Mouse (Mus musculus) cerebellum, postnatal 4 days (tissue): ENCODE measurements at regions not wholly inside any gene's neighbourhood (a gene's known extent, or its start where the extent isn't known, plus 50 kb on each side); places are given as distances from the start of the nearest gene placed in this dataset.

Source experiments
- DNase-seq, 2 experiments: peaks; one replicate each; pipeline ENCODE4 v3.0.0; 2022; ENCODE audit warnings: low spot score in 2 of 2, mixed read lengths in 1 of 2

DNA sequence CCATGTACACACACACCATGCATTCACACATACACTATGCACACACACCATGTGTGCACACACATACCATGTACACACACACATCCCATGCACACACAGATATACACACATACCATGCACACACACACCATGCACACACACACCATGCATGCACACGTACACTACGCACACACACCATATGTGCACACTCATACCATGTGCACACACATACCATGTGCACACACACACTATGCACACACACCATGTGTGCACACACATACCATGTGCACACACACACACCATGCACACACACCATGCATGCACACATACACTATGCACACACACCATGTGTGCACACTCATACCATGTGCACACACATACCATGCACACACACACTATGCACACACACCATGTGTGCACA lies 87.1 kb upstream of the Tmem150c start:
- no peak for DNase-seq

DNA sequence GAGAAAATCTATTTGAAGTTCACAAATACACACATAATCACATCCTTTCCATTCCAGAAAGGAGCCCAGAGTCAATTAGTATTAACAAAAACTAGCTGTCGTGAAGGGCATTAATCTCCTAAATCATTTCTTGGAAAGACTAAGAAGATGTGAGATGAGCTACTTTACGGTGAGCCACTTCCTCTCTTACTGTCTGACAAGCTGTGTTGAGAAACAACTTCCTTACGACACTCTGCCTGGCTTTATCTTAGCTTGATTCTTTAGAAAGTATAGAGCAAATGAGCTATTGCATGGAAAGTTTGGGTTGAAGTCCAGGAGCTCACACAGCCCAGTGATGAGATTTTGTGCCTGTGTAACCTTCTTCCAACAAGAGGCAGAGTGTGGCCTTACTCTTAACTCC lies 85.2 kb upstream of the Tmem150c start:
- DNase-seq = no peak

DNA sequence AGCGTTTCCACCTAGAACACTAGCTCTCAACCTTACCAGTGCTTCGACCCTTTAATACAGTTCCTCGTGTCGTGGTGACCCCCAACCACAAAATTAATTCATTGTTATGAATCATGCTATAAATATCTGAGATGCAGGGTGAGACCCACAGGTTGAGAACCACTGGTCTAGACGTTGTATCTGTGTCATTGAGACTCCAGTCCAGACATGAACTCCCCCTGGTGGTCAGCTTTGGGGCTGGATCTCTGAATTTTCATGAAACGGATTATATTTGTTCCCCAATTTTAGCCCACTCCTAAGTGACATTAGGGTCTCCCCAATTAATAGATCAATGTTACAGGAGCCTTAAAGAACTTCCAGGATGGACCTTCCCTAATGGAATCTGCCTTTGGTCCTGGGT lies 81.3 kb upstream of the Tmem150c start:
- peak in 1 of 2 experiments; percentile 59 for DNase-seq

DNA sequence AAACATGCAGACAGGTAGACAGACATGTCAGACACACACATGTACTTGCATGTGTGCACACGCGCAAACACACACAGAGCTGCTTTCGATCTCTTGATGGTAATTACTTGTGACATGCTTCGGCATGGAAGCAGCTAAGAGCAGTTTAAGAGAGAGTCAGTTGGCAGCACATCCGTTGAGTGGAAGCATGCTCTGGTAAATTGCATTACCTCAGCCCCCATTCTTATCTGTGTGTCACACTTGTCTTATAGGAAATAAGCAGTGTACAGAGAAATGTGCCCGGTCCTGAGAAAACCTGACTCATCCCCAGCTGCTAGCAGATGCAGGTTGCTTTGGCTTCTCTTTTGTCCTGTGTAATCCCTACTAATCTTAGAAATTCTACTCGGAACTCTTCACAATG lies 80.0 kb upstream of the Tmem150c start:
- no peak for DNase-seq

DNA sequence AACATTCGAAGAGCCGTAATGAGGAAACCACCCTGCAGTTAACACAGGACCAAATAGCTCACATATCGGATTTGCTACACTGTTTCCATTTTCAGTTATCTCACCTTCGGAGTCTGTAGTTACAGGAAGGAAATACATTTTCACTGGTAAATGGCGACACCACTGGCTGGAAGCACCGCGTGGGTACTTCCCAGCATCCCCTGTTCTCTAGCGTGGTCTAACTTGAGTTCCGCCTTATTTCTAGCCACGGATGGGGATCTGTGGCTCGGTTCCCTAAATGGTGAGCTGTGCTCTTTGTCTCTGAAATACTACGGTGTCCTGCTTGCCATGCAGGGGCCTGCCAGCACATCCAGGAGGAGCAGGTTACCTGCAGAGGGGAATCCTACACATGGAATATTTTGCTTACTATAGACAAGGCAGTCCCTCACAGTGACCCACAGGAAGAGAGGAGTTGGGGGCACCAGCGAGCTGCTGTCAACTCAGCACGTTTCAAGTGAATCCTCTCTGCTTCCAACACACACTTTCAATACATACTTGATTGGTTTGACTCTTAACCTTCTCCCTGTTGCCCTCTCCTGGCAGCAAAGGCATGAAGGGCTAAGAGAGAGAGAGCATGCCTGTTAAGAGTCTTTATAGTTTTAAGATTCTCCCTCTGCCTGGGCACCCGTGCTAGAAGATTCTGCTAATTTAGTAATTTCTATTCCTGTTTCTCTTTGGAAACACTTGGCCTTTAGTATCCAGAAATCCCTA lies 78.9 kb upstream of the Tmem150c start:
- DNase-seq = no peak

DNA sequence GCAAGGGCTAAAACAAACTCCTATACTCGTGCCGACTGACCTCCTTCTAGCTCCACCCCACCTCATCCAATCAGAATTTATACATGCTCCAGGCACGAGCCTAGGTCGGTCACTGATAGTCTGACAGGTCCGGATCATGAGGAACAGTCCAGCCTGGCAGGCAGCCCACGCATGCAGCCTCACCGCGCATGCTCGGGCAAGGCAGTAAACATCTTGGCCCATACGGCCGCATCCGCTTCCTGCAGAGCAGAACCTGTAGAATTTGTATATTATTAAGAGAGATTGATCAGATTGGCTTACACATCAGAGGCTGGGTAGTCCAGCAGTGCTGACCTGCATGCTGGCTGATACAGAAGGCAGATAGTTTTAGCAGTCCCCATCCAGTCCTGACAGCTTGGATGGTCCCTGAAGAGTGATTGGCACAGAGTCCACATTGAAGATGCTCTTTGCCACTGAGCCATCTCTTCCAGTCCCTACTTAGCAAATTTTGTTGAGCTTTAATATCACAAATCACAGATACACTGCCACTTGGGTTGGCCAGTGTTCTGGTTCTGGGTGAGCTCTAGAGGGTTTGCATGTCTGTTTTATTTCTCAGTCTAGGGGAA lies 78.2 kb upstream of the Tmem150c start:
- no peak for DNase-seq

DNA sequence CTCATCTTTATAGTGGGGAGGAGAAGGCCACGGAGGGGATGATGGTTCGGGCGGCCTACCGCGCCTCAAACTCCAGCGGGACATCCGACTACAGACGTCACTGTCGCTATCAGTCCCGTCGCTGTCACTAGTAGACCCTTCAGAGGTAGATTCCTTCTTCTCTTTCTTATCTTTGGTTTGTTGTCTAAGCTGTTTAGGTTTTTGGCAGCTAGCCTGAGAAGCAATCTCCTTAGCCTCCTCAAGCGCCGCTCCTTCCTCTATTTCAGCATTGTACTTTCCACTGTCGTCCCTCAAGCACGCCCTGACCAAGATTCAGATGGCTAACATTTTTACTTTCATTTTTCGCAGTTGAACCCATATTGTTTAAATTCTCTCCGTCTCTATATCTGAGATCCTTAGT lies 76.7 kb upstream of the Tmem150c start:
- no peak for DNase-seq

DNA sequence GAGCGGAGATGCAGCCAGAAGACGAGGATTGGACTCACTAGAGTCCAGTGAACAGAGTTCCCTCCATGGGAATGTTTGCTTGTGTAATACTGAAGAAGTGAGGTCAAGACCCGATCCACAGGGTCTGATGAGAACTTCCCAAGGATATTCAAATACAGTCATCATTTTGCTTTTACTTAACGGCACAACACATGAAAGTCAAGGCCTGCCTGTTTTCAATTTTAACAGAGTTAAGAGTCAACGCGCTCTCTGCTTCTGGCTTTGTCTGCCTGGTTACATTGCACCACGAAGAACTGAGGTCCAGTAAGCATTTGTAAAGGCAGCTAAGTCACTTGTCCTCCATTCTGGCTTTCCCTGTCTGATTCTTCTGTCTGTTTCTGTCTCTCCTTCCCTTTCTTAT lies 72.5 kb upstream of the Tmem150c start:
- DNase-seq = no peak

DNA sequence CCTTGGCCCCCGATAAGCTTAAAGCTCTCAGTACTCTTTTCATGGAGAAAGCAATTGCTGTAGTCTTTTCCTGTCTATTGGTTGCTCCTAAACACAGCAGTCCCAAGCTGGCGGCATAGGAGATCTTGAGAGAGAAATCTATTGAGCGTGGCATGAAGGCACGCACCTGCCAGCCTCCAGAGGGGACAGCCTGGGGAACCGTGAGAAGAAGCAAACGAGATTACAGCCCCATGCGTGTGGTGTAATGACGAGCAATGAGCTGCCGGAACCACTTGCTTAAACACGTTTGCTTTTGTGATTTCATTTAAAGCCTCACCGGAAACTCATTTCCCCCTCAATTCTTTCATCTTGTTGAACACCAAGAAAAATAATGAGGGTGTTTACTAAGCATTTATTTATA lies 72.0 kb upstream of the Tmem150c start:
- no peak for DNase-seq

DNA sequence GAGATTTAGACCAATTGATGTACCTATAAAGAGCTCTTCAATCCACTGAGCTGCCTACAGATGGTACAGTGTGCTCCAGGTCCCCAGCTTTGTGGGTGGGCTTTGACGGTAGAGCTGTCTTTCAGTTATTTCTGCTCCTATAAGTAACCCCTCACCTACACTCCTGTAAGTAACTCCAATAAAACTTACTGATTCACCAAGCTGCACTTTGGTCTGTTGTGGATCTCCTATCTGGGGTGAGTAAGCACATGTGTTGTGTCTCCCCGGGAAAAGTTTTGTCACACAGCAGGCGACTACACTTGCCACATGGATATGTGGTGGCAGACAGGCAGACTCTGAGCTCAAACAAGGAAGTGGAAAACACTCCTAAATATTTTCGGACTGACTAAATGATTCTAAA lies 70.4 kb upstream of the Tmem150c start:
- no peak for DNase-seq

DNA sequence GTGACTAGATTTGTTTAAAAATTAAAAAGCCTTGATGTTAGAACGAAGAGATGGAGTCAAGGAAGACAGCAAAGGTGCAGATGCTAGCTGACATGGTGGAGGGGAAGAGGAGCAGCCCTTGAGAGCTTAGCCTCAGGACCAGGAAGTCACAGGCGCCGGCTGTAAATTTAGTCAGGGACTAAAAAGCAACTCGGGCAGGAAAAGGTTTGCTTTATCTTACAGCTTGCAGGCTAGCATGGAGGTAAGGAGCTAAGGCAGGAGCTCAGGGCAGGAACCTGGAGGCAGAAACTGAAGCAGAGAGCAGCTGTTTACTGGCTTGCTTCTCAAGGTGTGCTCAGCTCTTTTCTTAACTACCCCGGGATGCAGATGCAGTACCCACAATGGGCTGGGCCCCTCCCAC lies 68.3 kb upstream of the Tmem150c start:
- DNase-seq = no peak

DNA sequence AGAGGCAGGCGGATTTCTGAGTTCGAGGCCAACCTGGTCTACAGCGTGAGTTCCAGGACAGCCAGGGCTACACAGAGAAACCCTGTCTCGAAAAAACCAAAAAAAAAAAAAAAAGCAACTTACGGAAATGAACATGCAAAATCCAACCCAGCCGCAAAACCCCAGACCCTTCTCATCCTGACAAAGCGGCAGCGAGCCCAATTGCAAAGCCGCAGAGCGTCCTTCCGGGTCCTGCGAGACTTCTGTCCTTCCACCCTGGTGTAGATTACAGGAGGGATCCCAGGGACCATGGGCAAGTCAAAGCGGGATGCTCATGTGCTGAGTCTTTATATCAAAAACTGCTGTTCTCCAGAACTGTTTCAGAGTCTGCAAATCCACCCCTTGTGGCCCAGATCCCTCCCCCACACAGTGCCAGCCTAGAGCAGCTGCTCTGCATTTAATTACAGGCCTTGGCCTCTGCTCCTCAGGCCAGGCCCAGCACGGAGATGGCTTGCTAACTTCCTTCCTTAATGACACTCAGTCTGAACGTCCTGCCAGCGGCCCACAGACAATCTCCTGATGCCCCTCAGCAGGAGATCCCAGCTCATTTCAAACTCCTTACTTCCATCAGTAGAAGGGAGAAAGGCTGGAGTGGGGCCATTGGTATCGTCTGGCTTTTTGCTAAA lies 67.1 kb upstream of the Tmem150c start:
- DNase-seq = peak in 1 of 2 experiments; percentile 26

DNA sequence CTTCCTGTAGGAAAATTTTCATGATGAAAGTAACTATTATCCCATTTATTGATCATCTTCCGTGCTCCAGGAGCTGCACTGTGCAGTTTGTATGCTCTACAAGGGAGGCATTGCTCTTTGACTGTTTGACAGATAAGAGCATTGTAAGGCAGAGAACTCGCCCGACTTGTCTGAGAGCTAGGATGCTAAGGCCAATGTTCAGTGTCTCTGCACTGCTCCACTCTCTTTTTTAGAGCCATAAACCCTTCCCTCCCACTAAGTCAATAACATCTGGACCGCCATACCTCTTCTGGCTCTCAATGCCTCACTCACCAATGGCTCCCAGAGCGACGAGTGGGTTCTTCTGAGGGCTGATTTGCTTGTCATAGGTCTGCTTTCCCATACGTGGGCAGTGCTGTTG lies 65.9 kb upstream of the Tmem150c start:
- no peak for DNase-seq

DNA sequence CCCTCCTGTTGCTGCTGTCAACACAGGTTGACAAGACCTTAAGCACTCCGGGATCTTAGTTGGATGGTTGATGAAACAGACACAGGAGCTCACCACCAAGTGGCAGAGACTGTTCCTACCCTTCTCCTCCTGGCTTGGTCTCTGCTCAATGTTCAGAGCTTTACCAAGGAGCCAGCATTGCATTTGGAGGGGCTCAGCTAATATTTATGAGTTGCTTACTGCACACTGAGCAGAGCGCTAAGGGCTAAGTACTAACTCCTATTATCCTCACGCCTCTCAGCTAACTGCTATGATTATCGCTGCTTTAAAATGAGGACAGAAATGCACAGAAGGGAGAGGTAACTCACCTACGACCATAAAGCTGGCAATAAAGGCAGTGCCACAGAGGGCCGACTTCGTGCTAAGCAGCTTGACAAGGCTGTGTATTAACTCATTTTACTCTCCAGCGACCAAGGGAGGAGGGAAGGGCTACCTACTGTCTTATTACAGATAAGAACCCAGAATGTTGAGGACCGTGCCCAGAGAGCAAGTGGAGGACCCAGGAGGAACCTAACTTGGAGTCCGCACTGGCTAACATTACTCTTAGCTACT lies 65.3 kb upstream of the Tmem150c start:
- no peak for DNase-seq

DNA sequence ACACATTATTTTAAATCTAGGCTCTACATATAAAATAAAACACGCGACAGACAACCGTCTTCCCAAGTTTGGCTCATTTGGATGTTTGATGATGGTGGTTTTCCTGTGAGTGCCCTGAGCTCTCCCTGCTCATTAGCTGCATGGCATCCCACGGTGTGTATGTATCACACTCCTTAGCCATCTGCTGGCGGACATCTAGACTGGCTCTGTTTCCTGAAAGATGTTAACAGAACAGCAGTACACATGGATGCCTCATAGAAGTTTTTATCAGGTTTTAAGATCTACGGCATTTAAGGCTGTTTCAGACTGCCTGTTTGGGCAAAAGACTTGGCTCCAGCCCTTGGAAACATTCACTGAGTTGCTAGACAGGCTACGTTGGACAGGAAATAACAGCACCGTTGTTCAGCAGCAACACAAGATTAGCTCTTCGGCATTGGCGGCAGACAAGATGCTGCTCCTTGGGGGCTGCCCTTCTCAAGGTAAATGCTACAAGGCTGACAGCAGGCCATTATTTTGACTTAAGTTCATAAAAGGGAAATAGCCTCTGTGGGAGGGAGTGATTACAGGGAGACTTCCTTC lies 61.5 kb upstream of the Tmem150c start:
- DNase-seq = no peak

DNA sequence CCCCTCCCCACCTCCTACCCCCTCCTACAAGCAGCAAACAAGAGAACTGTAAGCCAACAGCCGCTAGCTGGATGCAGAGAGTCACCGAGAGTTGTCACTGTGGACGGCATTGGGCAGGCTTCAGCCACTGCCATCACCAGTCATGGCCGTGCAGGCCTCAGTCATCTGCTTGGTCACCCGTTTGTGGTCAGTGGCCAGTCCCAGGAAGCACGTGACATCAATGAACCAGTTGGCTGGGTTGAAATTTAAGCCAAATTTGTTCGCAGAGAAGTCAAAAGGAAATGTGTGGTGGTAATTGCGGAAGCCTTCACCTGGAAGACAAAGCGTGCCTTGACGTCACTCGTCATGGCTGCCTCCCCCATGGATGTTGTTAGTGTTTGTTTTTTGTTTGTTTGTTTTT lies 60.7 kb upstream of the Tmem150c start:
- no peak for DNase-seq

DNA sequence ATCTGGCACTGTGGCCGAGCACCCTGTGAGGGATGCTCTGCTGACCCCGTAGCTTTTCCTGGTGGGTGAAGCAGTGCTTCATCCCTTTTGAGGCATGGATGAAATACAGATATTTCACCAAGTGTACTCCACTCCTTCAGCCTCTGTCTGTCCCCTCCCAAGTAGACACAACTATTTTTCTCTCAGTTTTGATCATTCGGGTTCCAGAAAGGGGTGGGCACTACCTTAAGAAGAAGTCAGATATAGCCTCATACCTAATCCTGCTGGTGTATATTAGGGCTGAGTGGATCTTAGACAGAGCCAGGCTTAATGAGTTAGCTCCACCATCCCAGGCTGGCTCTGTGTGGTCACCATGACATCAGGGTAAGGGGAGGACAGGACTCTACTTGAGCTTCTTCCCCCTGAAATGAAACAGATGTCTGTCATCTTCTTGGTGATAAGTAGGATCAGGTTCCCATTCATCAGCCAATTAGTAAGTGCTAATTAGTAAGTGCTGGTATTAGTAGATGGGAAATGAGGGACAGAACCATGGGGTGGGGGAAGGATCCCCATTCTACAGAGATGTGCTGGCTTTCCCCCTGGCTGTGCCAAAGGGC lies 58.7 kb upstream of the Tmem150c start:
- DNase-seq = no peak

DNA sequence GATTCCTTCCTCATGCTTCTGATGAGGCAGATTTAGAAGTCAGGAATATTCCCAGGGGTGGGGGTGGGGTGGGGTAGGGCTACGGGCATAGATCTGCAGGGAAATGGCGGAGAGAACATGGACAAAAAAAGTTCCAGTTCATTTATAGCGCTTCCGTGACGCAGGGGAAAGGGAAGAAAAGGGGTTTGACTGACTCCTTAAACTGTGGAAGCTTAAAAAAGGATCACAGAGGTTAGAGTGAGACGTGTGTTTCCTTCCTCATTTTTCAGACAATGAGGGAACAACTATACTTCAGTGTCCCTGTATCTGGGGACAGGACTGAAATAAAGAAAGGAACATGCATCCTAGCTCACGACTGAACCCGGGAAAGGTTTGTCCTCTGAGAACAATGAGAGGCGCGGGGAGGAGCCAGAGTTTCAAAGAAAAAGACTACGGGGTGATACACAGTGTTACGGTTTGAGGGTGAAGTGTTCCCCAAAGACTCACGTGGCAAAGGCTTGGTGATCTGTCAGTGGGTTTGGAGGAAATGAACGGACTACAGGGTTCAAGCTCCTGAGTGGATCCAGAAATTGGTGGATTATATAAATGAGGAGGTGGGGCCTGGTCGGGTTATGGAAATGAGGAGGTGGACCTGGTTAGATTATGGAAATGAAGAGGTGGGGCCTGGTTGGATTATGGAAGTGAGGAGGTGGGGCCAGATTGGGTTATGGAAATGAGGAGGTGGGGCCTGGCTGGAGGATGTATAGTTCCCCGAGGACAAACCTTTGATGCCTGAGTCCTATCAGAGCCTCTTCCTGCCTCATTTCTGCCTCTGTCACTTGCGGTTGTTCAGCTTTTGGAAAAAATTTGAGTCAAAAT lies 57.8 kb upstream of the Tmem150c start:
- DNase-seq = no peak

DNA sequence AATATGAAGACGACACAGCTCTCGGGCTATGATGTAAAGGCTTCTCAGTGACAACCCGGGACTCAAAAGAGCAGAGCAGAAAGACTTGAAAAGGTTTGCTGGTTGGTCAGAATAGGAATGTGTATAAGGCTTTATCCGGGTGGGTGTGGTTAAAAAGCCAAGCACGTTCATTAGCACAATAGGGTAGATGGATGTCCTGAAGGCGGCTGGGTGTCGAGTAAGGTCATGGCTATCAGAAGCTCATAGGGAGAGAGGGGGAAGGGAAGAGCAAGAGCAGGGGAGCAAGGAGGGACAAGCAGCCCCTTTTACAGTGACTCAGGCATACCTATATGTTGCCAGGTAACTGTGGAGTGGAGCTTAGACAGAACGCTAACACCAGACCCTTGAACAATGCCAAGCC lies 54.3 kb upstream of the Tmem150c start:
- no peak for DNase-seq

DNA sequence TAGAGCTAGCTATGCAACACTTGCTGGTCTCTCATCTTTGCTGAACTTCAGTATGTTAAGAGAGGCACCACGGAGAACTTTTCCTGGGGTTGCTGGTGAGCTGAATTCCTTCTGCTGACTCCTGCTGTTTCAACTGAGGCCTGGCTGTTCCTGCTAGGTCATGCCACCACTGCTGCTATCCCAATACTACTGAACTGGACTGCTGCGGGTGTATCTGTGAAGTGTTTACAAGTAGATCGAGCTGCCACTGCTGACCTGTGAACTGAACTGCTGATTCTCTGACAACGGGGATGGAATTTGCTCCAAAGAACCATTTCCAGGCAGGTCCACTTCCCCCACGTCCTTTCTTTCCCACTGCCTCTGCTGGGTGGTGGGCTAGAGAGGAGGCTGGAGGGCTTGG lies 51.1 kb upstream of the Tmem150c start:
- DNase-seq = no peak
